Mouse (Mus musculus) mature B cell (primary cell): ENCODE data around the gene Ncbp3.
"Not testable (repeated sequence)": the region's sequence is repeated elsewhere in the genome, so short reads cannot be mapped to it uniquely, and the experiment has no call there.

Experiments
- in situ Hi-C: fragments of 300-500 bp; cut with MboI; formaldehyde crosslinking; loops from 2 replicates; pipeline ENCODE4 v1.14.3; 2019

The Ncbp3 gene

GRCm38 (mm10) chr11:73085391-73085790, 37.8 kb downstream of the Ncbp3 start:
- in situ Hi-C loops = no loop called here

- in situ Hi-C loops = no loop called here
These were observed 40.3 kb downstream of the Ncbp3 start for GRCm38 (mm10) chr11:73087700-73088480.

- in situ Hi-C loops = no loop called here
These were observed 42.7 kb downstream of the Ncbp3 start, which contains the start of gene Itgae for GRCm38 (mm10) chr11:73090283-73090682. Gene Itgae, plus strand, starts transcription at chr11:73090583.

- in situ Hi-C loops = no loop called here
These were observed 43.2 kb downstream of the Ncbp3 start for GRCm38 (mm10) chr11:73090826-73091225.

GRCm38 (mm10) chr11:73092057-73092456, 44.5 kb downstream of the Ncbp3 start:
- in situ Hi-C loops = no loop called here

GRCm38 (mm10) chr11:73092877-73093276, 45.3 kb downstream of the Ncbp3 start:
- in situ Hi-C loops = no loop called here

- in situ Hi-C loops = no loop called here
These were observed 46.8 kb downstream of the Ncbp3 start for GRCm38 (mm10) chr11:73094231-73094995.

GRCm38 (mm10) chr11:73098860-73099259, 51.3 kb downstream of the Ncbp3 start:
- in situ Hi-C loops = no loop called here

GRCm38 (mm10) chr11:73099976-73100750, 52.6 kb downstream of the Ncbp3 start:
- in situ Hi-C loops = no loop called here

GRCm38 (mm10) chr11:73101308-73101707, 53.7 kb downstream of the Ncbp3 start:
- in situ Hi-C loops = no loop called here

- in situ Hi-C loops = no loop called here
These were observed 57.7 kb downstream of the Ncbp3 start for GRCm38 (mm10) chr11:73105246-73105645.

- in situ Hi-C loops = not testable (repeated sequence)
These were observed 59.8 kb downstream of the Ncbp3 start for GRCm38 (mm10) chr11:73107358-73107757.

GRCm38 (mm10) chr11:73108195-73108897, 60.8 kb downstream of the Ncbp3 start:
- in situ Hi-C loops = no loop called here

- in situ Hi-C loops = no loop called here
These were observed 61.5 kb downstream of the Ncbp3 start for GRCm38 (mm10) chr11:73108898-73109625.

GRCm38 (mm10) chr11:73109941-73110340, 62.4 kb downstream of the Ncbp3 start:
- in situ Hi-C loops = no loop called here

GRCm38 (mm10) chr11:73111414-73111813, 63.8 kb downstream of the Ncbp3 start:
- in situ Hi-C loops = no loop called here

GRCm38 (mm10) chr11:73126495-73126894, 78.9 kb downstream of the Ncbp3 start:
- in situ Hi-C loops = no loop called here

GRCm38 (mm10) chr11:73131020-73131419, 83.4 kb downstream of the Ncbp3 start:
- in situ Hi-C loops = no loop called here

- in situ Hi-C loops = no loop called here
These were observed 85.4 kb downstream of the Ncbp3 start for GRCm38 (mm10) chr11:73132999-73133398.

GRCm38 (mm10) chr11:73134222-73134621, 86.6 kb downstream of the Ncbp3 start:
- in situ Hi-C loops = no loop called here

- in situ Hi-C loops = no loop called here
These were observed 89.0 kb downstream of the Ncbp3 start for GRCm38 (mm10) chr11:73136587-73136986.
